Mouse (Mus musculus) cerebellum, adult 18-20 months (tissue): ENCODE results near the gene Pcare.
"Not testable (repeated sequence)": the region's sequence is repeated elsewhere in the genome, so short reads cannot be mapped to it uniquely, and the experiment has no call there.

ENCODE experiments used
- DNase-seq, 2 experiments: peaks; one replicate each; pipeline ENCODE4 v3.0.0; 2021

Gene Pcare

DNA sequence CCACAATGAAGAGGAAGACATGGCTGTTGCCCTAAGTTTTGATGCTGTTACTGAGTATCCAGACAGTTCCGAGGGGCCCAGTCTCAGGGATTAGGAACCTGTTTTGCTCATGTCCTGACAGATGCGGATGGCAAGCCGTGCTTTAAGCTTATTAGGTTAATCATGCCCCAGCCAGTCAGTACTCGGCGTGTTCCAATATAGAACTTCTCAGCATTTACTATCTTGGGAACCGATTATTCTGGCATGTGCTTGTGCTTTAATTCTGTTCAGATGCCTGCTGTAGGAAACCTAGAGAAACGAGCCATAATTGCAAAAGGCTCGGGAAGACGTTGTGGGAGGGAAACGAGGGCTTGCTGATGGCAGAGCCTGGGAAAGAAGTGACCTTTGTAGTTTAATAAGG, at the start of gene Pcare:
Gene Pcare, minus strand, starts transcription at position 64 of the 400 bp plus-strand sequence.
- DNase-seq = no peak

DNA sequence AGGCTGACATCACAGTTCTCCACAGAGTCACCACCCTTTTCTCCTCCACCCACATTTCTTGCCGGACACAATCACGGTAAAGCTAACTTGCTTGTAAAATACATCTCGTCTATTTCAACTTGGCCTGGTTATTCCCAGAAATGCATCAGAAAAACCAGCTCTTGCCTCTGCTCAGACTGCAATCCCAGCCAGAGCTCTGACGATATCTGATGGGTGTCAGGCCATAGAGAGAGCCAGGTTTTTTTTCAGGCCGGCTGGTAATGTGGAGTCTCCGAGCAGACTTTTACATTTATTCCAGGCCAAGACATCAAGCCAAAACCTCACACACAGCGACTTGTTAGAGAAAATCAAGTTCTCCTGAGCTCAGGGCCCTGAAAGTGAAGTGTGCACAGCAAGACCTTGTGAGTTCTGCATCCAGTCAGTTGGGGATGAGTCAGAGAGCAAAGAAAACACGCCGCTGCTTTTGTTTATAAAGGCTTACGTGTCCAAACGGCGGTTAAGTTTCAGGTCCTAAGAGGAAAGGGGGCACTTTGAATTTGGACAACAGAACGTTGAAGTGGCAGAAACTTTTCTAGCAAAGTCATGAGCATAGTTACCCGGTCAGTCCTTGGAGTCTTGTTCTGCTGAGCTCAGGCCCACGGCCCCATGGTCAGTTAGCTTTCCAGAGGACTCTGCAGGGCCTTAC, 43.0 kb upstream of the Pcare start:
- DNase-seq = no peak

DNA sequence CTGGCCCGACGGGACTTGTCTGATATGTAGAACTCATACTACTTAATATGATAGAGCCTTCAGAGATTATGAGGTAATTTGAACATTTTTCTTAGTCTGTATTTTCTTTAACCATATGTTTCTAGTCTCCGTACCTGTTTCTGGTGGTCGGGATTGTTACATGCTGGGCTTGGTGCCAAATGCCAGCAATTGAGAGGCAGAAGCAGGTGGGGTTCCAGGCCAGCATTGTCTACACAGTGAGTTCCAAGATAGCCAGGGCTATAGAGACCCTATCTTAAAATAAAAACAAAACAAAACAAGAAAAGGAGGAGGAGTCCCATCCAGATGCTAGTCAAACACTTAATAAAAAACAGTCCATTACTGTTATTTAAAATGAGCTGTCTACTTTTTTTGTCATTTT, 38.9 kb upstream of the Pcare start:
- DNase-seq = no peak

DNA sequence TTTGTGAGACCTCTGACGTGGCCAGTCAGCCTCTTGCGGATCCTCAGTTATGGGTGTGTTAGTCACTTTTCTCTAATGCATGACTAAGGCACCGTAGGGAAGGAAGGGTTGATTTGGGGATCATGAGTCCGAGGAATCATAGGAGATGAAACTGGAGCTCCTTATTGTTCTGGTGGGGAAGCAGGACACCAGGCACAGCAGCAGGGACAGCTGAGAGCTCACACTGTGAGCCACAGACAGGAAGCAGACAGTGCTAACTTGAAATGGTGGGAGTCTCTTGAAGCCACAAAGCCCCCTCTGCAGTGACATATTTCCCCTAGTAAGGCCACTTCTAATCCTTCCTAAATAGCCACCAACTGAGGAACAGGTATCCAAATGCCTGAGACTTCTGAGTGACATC, 38.4 kb upstream of the Pcare start:
- DNase-seq = no peak

DNA sequence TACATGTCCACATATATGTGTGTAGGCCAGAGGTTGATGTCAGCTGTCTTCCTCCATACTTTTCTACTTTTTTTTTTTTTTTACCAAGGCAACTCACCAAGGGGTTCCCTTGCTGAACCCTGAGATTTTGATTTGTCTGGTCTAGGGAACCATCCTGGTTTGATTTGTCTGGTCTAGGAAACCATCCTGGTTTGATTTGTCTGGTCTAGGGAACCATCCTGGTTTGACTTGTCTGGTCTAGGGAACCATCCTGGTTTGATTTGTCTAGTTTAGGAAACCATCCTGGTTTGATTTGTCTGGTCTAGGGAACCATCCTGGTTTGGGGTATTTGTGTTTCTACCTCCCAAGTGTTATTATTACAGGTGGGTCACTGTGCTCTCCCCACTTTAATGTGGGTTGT, 33.8 kb upstream of the Pcare start:
- DNase-seq = no peak

DNA sequence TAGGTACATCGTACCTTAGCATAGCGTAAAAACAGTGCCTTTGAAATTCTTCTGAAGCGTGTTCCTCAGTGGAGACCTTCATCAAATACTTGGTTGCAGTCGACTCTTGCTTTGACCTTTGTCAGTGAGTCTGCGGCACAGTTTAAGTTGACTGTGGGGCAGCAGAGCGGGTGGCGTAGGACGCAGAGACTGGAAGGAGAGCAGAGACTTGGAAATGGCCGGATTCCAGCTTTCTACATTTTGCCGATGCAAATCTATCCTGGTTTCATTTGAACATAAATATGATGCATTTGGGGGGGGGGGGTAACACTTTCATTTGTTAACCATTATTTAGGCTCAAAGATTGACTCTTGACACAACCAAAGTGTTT, 30.7 kb upstream of the Pcare start:
- no peak for DNase-seq

DNA sequence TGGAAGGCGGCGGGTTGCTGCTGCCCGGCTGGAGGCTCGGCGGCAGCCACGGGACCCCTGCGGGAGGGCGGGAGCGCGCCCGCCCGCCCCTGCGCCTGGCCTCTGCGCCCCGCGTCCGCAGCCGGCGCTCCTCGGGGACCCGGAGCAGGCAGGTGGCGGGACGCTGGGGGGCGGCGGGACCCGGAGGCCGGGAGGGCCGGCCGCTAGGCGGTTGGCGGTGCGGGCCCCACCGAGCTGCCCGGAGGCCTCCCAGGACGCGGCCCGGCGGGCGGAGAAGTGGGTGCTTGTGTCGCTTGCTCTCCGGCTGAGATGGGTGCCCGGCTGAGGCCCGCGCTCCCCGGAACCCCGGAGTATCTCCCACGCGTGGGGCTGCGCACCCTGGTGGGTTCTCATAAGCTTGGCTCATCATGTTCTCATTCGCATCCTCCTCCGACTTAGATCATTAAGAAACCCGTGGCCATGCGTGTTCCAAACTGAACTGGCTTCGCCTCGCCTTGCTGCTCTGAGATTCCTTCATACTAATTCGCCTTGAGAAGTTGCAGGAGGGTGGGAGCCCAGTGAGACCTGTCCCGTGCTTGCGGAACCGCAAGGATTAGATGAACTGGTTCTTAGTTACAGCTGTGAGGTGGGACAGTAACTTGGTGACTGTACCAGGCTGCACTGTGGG, 30.1 kb upstream of the Pcare start:
- DNase-seq = peak in 1 of 2 experiments; percentile 5

DNA sequence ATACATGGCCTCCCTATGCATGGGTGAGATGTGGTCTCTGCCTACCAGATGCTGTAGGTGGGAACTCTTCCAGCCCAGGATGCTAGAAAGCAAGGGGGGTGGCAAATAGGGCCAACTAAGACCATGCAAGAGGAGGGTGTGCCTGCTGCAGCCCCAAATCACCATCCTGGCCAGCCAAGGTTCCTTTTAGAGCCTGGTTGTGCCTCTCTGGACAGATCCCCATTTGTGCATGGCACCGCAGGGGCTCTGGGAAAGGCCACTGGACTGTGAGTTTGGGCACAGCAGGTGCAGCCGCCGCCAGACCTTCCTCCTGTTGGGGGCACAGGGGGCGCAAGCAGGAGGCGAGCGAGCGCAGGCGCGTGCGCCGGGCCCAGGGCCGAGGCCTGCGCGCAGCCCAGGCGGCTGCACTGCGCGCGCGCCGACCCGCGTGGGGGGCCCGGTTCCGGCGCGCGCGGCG, 29.6 kb upstream of the Pcare start:
- peak in 1 of 2 experiments; percentile 4 for DNase-seq

DNA sequence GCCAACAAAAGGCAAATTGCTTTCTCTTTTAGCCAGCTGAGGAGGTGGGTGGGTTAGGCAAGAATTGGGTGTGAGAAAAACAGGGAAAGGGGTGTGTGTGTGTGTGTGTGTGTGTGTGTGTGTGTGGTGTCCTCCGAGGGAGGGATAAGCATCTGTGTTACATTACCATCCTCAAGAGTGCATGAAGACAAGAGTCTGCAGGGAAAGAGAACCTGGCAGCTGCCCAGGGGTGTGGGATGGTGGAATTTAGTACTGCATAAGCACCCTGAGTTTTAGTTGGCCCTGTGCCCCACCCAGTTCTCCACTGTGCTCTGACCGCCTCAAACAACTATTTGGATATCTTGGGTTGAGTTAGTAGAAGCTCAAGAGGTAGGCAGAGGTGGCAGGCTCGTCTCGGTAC, 28.3 kb upstream of the Pcare start:
- DNase-seq = no peak

DNA sequence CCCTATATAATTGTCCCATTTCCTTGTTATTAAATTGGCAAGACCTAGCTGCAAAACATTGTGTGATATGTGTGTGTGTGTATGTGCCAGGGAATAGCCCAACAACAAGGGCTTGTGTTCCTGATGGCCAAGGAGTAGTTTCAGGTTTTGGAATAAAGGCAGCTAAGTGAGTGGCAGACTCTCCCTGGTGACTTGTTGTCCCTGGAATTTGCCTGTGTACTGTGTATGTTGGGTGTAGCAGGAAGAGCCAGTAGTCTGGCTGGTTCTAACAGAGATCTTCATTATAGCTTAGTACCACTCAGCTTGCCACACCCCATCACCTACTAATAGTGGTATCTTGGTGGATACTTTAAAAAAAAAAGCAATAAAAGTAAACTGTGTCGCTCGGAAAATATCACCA, 27.8 kb upstream of the Pcare start:
- no peak for DNase-seq

DNA sequence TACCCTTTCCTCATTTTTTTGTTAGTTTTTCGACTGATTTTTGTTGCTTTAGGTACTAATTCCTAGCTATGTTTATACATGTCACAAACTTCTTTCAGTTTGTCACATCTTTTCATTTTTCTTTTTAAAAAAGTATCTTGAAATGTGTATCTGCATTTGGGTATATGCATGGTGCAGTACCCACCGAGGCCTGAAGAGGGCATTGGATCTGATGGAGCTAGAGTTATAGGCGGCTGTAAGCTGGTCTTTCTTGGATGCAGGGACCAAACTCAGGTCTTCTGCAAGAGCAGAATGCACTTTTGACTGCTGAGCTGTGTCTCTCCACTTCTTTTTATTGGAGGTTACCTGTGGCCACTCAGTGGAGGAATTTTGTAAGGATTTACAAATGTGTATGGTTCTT, 26.0 kb upstream of the Pcare start:
- no peak for DNase-seq

DNA sequence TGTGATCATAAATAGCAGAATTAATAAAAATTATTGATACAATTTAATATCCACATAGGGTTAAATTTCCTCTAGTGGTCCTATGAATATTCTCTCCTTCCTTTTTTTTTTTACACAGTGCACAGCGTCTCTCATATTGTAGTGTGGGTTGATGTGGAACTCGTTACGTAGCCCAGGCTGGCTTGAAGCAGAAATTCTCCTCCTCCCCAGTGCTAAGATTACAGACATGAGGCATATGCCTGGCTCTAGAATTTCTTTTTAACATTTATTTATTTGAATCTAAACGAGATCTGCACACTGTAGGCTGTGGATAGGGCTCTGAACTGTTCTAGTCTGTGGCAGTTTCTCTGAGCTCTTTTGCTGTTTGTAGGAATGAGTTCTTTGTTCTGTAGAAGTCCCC, 22.6 kb upstream of the Pcare start:
- DNase-seq = no peak

DNA sequence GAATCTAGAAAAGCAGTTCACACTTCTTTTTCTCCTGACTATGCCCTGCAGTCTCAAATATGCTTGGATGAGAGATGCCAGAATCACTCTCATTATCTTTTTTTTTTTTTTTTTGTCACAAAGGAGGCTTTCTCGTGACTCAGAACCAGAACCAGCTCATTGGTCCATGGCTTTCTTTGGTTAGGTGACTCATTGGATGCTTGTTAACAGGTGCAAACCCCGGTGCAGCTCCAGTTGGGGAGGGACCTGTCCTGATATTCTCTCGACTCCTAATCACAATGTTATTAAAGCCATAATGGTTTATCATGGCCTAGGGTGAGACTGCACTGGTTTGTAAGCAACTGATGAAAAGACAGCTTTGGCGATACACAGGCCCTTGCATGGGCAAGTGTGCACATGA, 21.5 kb upstream of the Pcare start:
- DNase-seq = no peak

DNA sequence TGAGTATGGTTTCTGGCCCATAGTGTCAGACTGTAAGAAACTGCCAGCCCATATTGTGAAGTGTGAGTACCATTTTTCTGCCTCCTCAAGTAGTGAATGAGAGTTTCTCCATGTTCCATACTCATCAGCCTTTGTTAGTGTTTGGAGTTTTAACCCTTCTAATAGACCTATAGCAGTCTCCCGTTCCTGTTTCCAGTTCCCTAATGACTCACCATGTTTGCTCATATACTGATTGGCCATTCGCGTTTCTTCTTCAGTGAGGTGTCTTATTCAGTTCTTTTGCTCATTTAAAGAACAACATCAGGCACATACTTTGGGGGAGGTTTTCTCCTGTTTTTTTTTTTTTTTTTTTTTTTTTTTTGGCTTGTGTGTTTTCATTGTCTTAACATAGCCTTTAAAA, 18.0 kb upstream of the Pcare start:
- DNase-seq = no peak

DNA sequence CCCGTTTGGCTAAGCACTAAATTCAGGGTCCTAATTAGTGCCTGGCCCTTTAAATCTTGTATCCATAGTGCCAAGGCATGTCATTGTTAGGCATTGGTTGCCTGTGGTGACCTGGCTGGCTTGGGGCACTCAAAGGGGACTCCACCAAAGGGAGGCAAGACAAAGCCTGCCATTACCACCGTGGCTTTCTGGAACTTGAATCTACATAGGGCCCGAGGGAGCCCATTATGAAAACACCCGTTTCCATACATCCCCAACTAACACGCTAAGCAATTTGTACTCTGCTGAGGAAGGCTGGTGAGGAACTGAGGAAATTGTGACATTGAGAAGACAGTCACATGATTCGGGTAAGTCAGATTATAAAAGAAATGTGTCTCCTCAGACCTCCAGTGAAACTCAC, 16.9 kb upstream of the Pcare start:
- DNase-seq = no peak

DNA sequence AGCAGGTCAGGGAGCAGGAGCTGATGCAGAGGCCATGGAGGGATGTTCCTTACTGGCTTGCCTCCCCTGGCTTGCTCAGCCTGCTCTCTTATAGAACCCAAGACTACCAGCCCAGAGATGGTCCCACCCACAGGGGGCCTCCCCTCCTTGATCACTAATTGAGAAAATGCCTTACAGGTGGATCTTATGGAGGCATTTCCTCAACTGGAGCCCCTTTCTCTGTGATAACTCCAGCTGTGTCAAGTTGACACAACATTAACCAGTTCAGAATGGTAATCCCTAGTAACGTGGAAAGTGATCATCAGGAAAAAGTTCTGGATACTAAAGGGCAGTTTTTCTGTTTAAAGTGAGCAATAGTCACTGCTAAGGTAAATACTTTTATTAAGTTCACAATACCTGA, 15.5 kb upstream of the Pcare start, which contains the start of gene Clip4:
Gene Clip4, plus strand, starts transcription at position 301 of the 400 bp plus-strand sequence.
- DNase-seq = not testable (repeated sequence)

DNA sequence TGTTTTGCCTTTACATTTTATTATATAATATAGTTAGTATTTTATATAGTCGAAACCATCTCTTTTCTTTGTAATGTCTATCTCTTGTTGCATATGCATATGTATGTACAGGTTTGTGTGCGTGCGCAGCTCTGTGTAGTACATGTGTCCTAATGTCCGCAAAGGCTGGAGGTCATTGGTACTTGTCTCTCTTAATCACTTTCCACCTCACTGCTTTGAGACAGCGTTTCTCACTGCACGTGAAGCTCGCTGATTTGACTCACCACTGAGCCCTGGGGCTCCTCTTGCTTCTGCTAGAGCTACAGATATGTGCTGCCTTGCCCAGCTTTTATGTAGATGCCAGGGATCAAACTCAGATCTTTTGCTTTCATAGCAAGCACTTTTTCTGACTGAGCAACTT, 7.8 kb upstream of the Pcare start:
- no peak for DNase-seq

DNA sequence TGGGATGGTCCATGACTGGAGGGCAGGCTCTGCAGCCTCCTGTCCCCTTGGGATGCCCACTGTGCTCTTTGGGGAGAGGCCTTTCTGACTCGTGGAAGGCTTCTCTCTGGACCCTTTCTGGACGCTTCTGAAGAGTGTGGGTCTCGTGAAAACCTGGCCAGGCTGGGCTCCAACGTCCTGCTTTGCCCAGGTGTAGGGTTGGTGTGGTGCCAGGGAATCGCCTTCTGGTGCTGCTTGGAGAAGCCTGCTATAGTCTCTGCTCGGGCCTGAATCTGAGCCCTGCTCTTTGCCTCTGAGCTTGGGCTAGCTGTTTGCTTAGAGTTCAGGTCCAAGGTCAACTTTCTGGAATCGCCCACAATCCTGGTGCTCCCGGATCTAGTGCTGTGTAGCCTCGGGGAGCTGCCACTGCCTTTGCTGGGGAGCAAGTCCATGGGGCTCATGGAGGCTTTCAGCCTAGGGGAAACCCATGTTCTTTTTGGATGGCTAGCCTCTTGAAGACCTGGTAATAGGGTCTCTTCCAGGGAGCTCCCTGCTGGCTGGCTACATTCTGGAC, 3.0 kb downstream of the Pcare start:
- DNase-seq = peak in 1 of 2 experiments; percentile 17

DNA sequence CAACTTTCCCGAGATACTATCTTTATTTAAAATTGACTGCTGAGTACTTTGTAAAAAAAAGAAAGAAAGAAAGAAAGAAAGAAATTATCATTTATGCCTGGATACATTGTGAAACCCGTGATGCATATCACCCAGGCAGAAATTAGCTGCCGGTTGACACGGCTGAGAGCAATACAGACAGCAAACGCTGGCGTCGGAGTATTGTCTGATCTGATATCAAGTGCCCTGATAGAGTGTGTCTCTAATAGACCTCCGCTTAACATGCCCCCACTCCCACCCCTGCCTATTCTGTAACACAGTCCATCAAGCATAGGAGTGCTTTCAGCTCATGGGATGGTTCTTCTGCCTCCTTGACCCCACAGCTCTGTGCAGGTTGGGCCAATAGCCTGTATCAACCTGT, 5.1 kb downstream of the Pcare start:
- DNase-seq = no peak

DNA sequence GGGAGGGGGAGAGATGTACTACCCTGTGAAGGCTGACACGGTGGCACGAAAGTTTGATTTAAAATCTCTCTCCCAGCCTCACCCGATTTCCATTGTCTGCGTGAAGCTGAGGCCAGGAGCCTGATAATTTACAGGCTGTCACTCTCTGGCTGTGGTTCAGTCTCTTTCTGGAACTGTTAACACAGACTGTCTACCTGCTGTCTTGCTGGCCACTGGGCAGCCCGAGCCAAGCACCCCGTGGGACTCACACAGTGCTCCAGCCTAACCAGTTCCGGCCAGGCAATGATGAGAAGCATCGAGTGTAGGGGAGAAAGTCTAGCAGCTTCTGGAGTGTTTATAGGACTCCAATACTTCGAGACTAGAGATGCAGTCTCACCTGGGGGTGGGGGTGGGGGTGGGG, 6.6 kb downstream of the Pcare start:
- peak; percentile 50 to 58 for DNase-seq

DNA sequence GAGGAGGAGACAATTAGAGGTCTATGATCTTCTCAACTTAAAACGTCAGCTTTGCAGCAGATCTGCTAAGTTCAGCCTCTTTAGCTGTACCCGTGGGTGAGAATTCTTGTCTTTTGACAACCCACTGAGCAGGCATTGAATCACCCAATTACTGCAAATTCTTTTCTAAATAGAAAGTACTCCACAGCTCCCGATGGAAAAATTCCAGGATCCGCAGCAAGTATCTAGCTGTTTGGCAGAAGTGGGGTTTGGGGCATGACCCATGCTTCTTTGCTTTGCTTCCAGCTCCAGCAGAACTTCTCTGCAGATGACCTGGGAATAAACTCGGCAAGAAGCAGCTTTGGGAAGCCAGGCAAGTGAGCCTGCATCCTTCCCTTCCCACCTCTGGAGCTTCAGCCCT, 9.8 kb downstream of the Pcare start:
- no peak for DNase-seq

DNA sequence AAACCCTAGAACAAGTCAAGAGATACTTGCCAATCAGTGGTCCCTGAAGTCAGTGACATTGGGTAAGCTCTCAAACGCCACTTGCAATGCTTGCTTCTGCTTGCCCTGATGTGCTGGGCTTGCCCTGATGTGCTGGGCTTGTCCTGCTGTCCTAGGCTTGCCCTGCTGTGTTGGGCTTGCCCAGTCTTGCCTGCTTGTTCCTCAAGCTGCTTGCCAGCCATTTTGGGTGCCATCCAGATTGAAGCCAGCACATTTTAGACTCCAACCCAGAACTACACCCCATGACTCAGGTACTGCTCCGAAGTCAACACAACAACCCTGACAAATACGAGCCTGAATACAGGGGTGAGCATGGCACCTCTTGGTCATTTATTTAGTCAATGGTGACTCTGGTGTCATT, 10.5 kb downstream of the Pcare start:
- no peak for DNase-seq

DNA sequence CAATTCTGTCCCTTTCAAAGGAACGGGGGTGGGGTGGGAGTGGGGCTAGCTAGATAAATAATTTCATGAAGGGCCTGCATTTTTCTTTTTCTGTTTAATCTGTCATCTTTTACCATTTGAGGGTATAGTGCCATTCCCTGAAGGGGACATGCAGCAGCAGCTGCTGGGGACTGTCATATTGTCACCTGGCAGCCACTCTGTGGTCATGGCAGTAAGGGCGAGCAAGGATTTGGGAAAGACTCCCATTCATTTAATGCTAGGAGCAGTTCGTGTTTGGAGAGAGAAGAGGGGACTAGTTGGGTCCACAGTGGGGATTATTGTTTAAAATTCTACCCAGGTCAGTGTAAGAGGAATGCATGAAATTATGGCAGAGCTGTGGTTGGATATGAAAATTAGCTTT, 16.3 kb downstream of the Pcare start:
- DNase-seq = no peak

DNA sequence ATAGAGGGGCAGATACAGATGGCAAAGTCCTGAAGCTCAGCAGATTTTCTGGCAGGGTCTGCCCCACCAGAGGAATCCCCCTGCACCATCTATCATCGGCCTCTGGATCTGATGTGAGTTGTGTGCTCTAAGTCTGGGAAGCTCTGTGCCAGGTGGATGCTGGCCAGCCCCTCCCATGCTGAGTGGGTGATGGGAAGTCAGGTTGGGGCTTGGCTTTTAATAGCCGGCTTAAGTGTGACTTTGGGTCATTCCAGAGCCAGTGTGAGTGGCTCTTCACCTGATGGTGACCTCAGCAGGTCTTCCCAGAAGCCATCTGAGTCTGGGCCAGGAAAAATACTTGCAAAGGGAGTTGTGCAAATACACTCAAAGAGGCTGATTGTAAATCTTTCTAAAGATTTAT, 22.0 kb downstream of the Pcare start:
- DNase-seq = no peak

DNA sequence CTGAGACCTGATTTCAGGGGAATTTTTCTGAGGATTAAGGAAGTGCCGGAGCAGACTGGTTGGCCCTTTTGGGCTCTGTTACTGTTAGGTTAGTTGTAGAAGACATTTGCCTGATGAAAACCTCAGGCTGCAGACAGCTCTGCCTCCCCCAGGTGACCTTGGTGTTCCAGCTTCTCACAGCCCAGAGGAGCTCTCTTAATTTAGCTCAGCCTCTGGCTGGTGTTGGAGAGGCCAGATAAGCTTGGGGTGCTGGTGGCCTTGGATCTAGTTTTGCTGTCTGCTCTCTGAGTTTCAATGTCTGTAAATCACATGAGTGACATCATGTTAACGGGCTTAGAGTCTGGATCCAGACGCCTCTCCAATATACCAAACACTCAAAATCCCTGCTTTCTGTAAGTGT, 31.7 kb downstream of the Pcare start:
- DNase-seq = no peak
